Mouse (Mus musculus) embryonic fibroblast, embryonic 13.5 days (primary cell): ENCODE results near the gene Zbed6.

Experiments used
- CTCF ChIP-seq: IDR thresholded peaks from 2 replicates; pipeline ENCODE4 v1.5.1; 2011; ENCODE audit warnings: mild to moderate bottlenecking, control low read depth, low read length, moderate library complexity, borderline replicate concordance; ENCODE audit not compliant: insufficient read depth
- POLR2A ChIP-seq: IDR thresholded peaks from 2 replicates; pipeline ENCODE4 v1.6.1; 2011; ENCODE audit warnings: low read depth, mild to moderate bottlenecking, control low read depth, low read length, moderate library complexity

GRCm38 (mm10) chr1:133625052-133625451 is 35.6 kb downstream of the Zbed6 start:
- TF ChIP-seq CTCF (no peak), POLR2A (no peak)
